Mouse (Mus musculus) kidney, adult 11 months (tissue): ENCODE results near the gene Syngap1.
"Not testable (repeated sequence)": the region's sequence is repeated elsewhere in the genome, so short reads cannot be mapped to it uniquely, and the experiment has no call there.

Experiments
- DNase-seq: peaks from one replicate; pipeline ENCODE4 v3.0.0; 2022

Gene Syngap1

GRCm38 (mm10) chr17:26956895-26957294 is 15.8 kb downstream of the Syngap1 start:
- no peak for DNase-seq

- DNase-seq = no peak
Measured at GRCm38 (mm10) chr17:26957872-26958271, 16.8 kb downstream of the Syngap1 start.

GRCm38 (mm10) chr17:26958880-26959279 is 17.8 kb downstream of the Syngap1 start:
- DNase-seq = no peak

DNA sequence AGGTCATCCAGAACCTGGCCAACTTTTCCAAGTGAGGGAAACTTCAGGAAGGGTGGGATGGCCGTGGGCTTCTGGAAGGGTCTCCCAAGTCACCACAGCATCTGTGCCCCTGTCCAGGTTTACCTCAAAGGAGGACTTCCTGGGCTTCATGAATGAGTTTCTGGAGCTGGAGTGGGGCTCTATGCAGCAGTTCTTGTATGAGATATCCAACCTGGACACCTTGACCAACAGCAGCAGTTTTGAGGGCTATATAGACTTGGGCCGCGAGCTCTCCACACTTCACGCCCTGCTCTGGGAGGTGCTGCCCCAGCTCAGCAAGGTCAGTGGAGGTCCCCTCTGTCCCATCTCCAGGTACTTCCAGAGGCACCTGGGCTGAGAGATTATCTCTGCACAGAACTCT is 18.8 kb downstream of the Syngap1 start:
- DNase-seq = no peak

GRCm38 (mm10) chr17:26961572-26962240 is 20.7 kb downstream of the Syngap1 start:
- DNase-seq = no peak

DNA sequence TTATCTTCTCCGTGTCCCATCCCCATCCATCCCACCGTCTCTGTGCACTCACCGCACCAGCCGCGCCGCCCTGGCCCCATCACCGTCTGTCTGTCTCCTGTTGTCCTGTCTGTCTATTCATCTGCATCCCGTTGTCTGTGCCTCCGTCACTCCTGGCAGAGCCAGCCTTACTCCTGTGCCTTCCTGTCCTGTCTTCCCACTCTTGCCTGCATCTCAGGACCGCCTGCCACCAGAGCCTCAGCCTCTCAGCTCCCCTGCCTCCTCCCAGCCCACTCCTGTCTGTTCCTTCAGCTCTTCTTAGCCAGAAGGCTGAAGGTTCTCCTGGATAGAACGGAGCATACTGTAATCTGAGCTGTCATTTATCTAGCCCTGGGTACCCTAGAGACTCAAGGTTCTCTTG is 25.9 kb downstream of the Syngap1 start:
- DNase-seq = no peak

- DNase-seq = no peak
Measured at GRCm38 (mm10) chr17:26967477-26967876, 26.4 kb downstream of the Syngap1 start.

- DNase-seq = no peak
Measured at GRCm38 (mm10) chr17:26968200-26968611, 27.2 kb downstream of the Syngap1 start.

GRCm38 (mm10) chr17:26969257-26969656 is 28.2 kb downstream of the Syngap1 start:
- DNase-seq = no peak

- no peak for DNase-seq
Measured at GRCm38 (mm10) chr17:26970221-26970620, 29.2 kb downstream of the Syngap1 start.

DNA sequence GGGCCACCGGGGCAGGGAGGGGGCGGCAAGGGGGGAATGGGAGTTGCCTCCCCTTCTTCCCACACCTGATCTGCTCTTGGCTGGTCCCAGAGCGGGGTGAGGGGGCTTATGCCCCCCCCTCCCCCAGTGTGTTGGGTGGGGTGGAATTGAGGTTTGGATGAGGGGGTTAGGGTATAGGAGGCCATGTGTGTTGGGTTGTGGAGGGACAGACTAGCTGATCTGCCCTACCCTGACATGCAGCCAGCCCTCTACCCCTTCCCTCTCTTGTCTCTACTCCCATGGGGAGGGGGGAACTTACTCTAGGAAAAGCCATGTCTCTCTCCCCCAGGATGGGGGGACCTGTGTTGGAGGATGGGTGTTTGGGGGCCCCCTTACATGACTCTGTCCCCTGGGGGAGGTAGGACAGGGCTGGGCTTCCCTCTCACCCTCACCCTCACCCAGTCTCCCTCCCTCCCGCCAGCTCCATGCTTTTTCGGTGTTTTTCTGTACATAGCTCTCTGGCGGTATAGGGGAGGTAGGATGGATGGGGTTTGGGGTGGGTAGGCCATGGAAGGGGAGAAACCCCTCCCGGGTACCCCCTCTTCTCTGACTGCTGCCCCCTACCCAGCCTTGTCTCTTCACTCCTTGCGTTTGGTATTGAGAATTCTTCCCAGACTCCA is 30.3 kb downstream of the Syngap1 start:
- DNase-seq = no peak

GRCm38 (mm10) chr17:26972107-26972506 is 31.1 kb downstream of the Syngap1 start:
- DNase-seq = no peak

- DNase-seq = peak; percentile 95
Measured at GRCm38 (mm10) chr17:26972703-26973574, 31.9 kb downstream of the Syngap1 start, which contains the start of gene Zbtb9. Gene Zbtb9 (plus strand): TSS chr17:26973167.

GRCm38 (mm10) chr17:26974547-26974946 is 33.5 kb downstream of the Syngap1 start:
- no peak for DNase-seq

DNA sequence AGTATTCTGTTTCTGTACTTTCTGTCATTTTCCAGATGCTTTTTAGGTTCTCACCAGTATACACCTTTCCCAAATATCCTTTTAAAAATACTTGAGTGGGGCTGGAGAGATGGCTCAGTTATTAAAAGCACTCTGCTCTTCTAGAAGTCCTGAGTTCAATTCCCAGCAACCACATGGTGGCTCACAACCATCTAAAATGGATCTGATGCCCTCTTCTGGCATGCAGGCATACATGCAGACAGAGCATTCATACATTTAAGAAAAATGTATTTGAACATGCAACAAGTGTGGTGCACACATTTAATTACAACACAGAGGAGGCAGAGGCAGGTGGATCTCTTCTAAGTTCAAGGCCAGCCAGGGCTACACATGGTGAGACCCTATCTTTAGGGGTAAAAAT is 34.4 kb downstream of the Syngap1 start:
- DNase-seq = no peak

DNA sequence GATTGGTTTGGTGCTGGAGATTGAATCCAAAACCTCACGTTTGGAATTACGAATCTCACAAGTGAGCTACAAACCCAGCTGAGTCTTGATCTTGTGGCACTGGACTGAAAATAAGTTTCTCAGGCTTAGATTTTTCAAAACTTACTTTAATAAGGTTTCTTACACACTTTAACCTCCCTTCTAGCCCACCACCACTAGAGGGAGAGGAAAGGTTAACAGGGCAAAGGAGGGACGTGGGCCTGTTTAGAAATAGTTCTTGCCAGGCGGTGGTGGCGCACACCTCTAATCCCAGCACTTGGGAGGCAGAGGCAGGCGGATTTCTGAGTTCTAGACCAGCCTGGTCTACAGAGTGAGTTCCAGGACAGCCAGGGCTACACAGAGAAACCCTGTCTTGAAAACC is 36.3 kb downstream of the Syngap1 start:
- DNase-seq = not testable (repeated sequence)

DNA sequence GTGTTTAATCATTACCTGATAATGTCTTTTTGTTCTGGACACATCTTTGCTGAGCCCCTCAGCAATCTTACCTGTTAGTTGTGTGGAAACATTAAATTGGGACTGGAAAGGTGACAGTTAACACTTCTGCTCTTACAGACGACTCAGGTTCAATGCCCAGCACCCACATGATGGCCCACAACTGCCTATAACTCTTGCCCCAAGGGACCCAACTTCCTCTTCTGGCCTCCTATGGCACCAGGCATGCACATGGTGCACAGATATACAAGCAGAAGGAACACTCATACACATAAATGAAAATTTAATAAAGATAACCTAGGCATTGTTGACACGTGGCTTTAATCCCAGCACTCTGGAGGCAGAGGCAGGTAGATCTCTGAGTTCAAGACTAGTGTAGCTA is 38.4 kb downstream of the Syngap1 start:
- DNase-seq = no peak

DNA sequence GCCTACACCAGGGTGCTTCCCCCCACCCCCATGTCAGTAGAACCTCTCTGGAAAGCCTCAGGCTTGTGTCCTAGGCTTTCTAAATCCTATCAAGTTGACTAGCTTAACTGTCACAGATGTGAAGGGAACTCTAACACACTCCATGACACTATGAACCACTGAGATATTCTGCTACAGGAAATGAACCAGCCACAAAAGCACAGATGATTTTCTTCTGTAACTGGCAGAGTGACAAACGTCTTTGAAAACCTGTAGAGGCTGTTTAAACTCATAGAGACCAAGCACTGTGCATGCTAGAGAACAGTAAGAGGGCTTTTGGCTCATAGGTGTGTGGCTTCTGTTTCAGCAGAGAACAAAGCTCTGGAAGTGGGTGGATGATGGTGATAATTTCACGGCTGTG is 40.0 kb downstream of the Syngap1 start:
- no peak for DNase-seq

GRCm38 (mm10) chr17:26983382-26983781 is 42.3 kb downstream of the Syngap1 start:
- DNase-seq = no peak

DNA sequence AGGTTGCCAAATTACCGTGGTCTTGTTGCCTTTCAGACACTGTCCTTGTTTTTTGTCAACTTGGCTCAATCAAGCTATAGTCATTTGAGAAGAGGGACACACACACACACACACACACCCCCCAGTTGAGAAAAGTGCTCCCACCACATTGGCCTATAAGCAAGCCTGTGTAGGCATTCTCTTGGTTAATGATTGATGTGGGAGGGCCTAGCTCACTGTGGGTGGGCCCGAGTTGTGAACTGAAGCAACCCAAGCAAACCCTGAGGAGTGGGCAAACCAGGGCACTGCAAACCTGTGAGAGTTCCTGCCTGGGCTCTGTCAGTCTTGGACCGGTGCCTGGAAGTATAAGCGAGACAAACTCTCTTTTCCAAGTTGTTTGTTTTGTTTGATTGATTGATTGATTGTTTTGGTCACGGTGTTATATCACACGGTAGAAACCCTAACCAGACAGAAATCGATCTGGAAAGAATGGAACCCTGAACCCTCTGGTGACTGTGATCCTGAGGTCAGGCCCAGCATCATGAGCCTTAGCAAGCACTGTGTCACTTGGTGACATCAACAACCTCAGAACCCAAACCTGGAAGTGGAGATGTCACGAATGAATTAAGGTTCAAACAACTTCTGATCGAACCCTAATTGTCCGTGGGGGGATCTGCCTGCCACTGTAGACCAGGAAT is 44.6 kb downstream of the Syngap1 start:
- DNase-seq = no peak

- DNase-seq = no peak
Measured at GRCm38 (mm10) chr17:26990521-26990920, 49.5 kb downstream of the Syngap1 start.

GRCm38 (mm10) chr17:26994410-26994809 is 53.4 kb downstream of the Syngap1 start:
- DNase-seq = peak; percentile 54

DNA sequence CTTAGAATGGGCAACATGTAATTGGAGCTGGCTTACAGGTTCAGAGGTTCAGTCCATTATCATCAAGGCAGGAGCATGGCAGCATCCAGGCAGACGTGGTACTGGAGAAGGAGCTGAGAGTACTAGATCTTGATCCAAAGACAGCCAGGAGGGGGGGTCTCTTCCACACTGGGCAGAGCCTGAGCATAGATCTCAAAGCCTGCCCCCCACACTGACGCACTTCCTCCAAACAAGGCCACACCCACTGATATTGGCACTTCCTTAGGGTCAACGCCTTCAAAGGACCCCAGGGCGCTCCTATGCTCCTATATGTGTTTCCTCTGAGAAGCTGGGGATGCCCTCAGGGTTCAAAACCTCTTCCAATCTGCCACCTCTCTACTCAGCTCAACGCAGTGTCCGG is 54.0 kb downstream of the Syngap1 start:
- DNase-seq = no peak
